Comparison of ENCODE assay signal across 9 mouse cellular contexts in genomic region chr9:120703291-120703930, GRCm38 (mm10).
DNase-seq lines count a peak whose midpoint lies in the region; ATAC-seq and TF ChIP-seq lines count a peak whose summit lies in the region.
"Had no signal": no experiment of that assay in that cellular context is flagged by ENCODE, and none has a peak within 500 bp of the region (broad histone marks: within the 10 kb centered on the region; RNA-seq: fewer than 3 reads in every experiment).

No protein-coding gene starts in this region.

- H3K27ac ChIP-seq in lung, embryonic 14.5 days (ENCODE audit: low read depth) = no peak overlapping the region
- H3K27ac ChIP-seq in hindbrain, embryonic 14.5 days = no peak overlapping the region
- no peak overlapping the region for H3K27ac ChIP-seq in midbrain, postnatal 0 days (ENCODE audit: low read depth, low read length)

- H3K4me3 ChIP-seq in lung, embryonic 14.5 days (ENCODE audit: low read depth, low read length) = no peak overlapping the region
- H3K4me3 ChIP-seq in lung, adult 2 months (replicated peaks; ENCODE audit: extremely low read depth, low read depth, low read length) = no peak overlapping the region
- H3K4me3 ChIP-seq in hindbrain, embryonic 14.5 days (replicated peaks; ENCODE audit: low read length) = no peak overlapping the region
- H3K4me3 ChIP-seq in midbrain, postnatal 0 days (ENCODE audit: low read depth, low read length) = no peak overlapping the region

- TF ChIP-seq POLR2A in lung, adult 2 months (IDR thresholded peaks at IDR 0.05; ENCODE audit: borderline replicate concordance, extremely low read depth, low read depth, low read length) = no peak

- no peak overlapping the region for H3K9ac ChIP-seq in lung, embryonic 14.5 days
- H3K9ac ChIP-seq in hindbrain, embryonic 14.5 days = no peak overlapping the region
- H3K9ac ChIP-seq in midbrain, postnatal 0 days (replicated peaks; ENCODE audit: low read length, poor library complexity, severe bottlenecking) = no peak overlapping the region

- intact Hi-C loops in left cerebral cortex, postnatal 14 days (cut with DNase I) = no loop called here

- 0 out of 2 replicates have a peak, but pooled peaks cover 4% of the 10 kb centered on the region for H3K4me1 ChIP-seq in lung, embryonic 14.5 days (ENCODE audit: insufficient read depth)
- peaks cover 7% of the 10 kb centered on the region for H3K4me1 ChIP-seq in lung, adult 2 months (ENCODE audit: control insufficient read depth, insufficient read depth, low read length)
- H3K4me1 ChIP-seq in hindbrain, embryonic 14.5 days (replicated peaks; ENCODE audit: control insufficient read depth, insufficient read depth, low read length) = peaks cover under 1% of the 10 kb centered on the region; the same call in 1 of the 2 replicates
- no peaks in the 10 kb centered on the region for H3K4me1 ChIP-seq in midbrain, postnatal 0 days (ENCODE audit: insufficient read depth, low read length)

- H3K27me3 ChIP-seq in lung, embryonic 14.5 days (ENCODE audit: insufficient read depth, low read length) = no peaks in the 10 kb centered on the region
- no peaks in the 10 kb centered on the region for H3K27me3 ChIP-seq in hindbrain, embryonic 14.5 days (ENCODE audit: control insufficient read depth, insufficient read depth, low read length)
- H3K27me3 ChIP-seq in midbrain, postnatal 0 days (ENCODE audit: insufficient read depth, low read length) = no peaks in the 10 kb centered on the region

- ATAC-seq in lung, embryonic 14.5 days (ENCODE audit: insufficient read depth) = no peak
- no peak for ATAC-seq in hindbrain, embryonic 14.5 days (ENCODE audit: low FRiP score)
- ATAC-seq in midbrain, postnatal 0 days (ENCODE audit: low FRiP score) = no peak

- no peaks in the 10 kb centered on the region for H3K36me3 ChIP-seq in lung, embryonic 14.5 days (ENCODE audit: insufficient read depth)
- H3K36me3 ChIP-seq in hindbrain, embryonic 14.5 days (replicated peaks; ENCODE audit: control insufficient read depth, insufficient read depth) = no peaks in the 10 kb centered on the region
- no peaks in the 10 kb centered on the region for H3K36me3 ChIP-seq in midbrain, postnatal 0 days (ENCODE audit: insufficient read depth, low read length)

- WGBS in lung, embryonic 14.5 days = 46% methylated on average over 10 of the region's 10 CpGs
- WGBS in lung, adult 2 months = 35% methylated on average over 10 of the region's 10 CpGs
- 27% methylated on average over 10 of the region's 10 CpGs for WGBS in hindbrain, embryonic 14.5 days
- WGBS in midbrain, postnatal 0 days = 47% methylated on average over 10 of the region's 10 CpGs

- no peaks in the 10 kb centered on the region for H3K9me3 ChIP-seq in lung, embryonic 14.5 days (ENCODE audit: low read depth, low read length)
- no peaks in the 10 kb centered on the region for H3K9me3 ChIP-seq in hindbrain, embryonic 14.5 days (ENCODE audit: control insufficient read depth, low read length)
- no peaks in the 10 kb centered on the region for H3K9me3 ChIP-seq in midbrain, postnatal 0 days (ENCODE audit: low read length)

- no peak overlapping the region for H3K4me2 ChIP-seq in lung, embryonic 14.5 days
- no peak overlapping the region for H3K4me2 ChIP-seq in hindbrain, embryonic 14.5 days (replicated peaks)
- no peak overlapping the region for H3K4me2 ChIP-seq in midbrain, postnatal 0 days (ENCODE audit: low read depth, low read length, poor library complexity, severe bottlenecking)

- DNase-seq in adrenal gland, postnatal 10 days = peak; percentile 38
- no peak for DNase-seq in adrenal gland, postnatal 25 days
- peak; percentile 65 for DNase-seq in lung, embryonic 14.5 days
- no peak for DNase-seq in lung, adult 2 months
- DNase-seq in hindbrain, embryonic 14.5 days (ENCODE audit: low spot score) = peak; percentile 34
- DNase-seq in midbrain, postnatal 0 days (ENCODE audit: low spot score) = peak; percentile 58
- no peak for DNase-seq in left cerebral cortex, postnatal 14 days (ENCODE audit: low spot score in 2 of 2)
- DNase-seq in right cerebral cortex, postnatal 10 days (ENCODE audit: low spot score in 2 of 2) = no peak
- DNase-seq: liver had no signal

- no peak for TF ChIP-seq CTCF in lung, embryonic 14.5 days (IDR thresholded peaks at IDR 0.05; ENCODE audit: low read depth)
- TF ChIP-seq CTCF in lung, adult 2 months (IDR thresholded peaks at IDR 0.05; ENCODE audit: insufficient read depth, low read length) = no peak
- TF ChIP-seq CTCF in midbrain, postnatal 0 days (IDR thresholded peaks at IDR 0.05) = no peak

Comparison
In these comparisons a context has a peak if more than half of its experiments do, and no peak if none do; other contexts are left out.
1. DNase-seq: peak in adrenal gland, postnatal 10 days (single experiment), lung, embryonic 14.5 days (single experiment), hindbrain, embryonic 14.5 days (single experiment) and midbrain, postnatal 0 days (single experiment); none in adrenal gland, postnatal 25 days (single experiment), lung, adult 2 months (single experiment), left cerebral cortex, postnatal 14 days (0 of 2) and right cerebral cortex, postnatal 10 days (0 of 2).